Mouse (Mus musculus) E14TG2a.4 (cell line): ENCODE measurements at regions not wholly inside any gene's neighbourhood (a gene's known extent, or its start where the extent isn't known, plus 50 kb on each side); places are given as distances from the start of the nearest gene placed in this dataset.

Experiments used
- H3K27me3 ChIP-seq: 2 replicates; pipeline ENCODE4 v1.6.1; 2014; ENCODE audit warnings: low read length, control low read depth; ENCODE audit not compliant: insufficient read depth
- H3K36me3 ChIP-seq: 2 replicates; pipeline ENCODE4 v1.6.1; 2014; ENCODE audit warnings: low read length, control low read depth; ENCODE audit not compliant: insufficient read depth
- H3K4me1 ChIP-seq: replicated peaks from 2 replicates; pipeline ENCODE4 v1.6.1; 2014; ENCODE audit warnings: low read depth, low read length, control low read depth
- H3K4me3 ChIP-seq: replicated peaks from 2 replicates; pipeline ENCODE4 v1.5.1; 2014; ENCODE audit warnings: mild to moderate bottlenecking, low read length
- H3K9me3 ChIP-seq: 2 replicates; pipeline ENCODE4 v1.6.1; 2014; ENCODE audit warnings: low read length, control low read depth
- CTCF ChIP-seq: conservative IDR thresholded peaks from 2 replicates; pipeline ENCODE4 v1.5.1; 2014; ENCODE audit warnings: low read length
- NANOG ChIP-seq: IDR thresholded peaks from 2 replicates; pipeline ENCODE4 v1.6.1; 2014; ENCODE audit warnings: borderline replicate concordance, low read length, mixed read lengths
- POU5F1 ChIP-seq: IDR thresholded peaks from 2 replicates; pipeline ENCODE4 v1.6.1; 2014; ENCODE audit warnings: low read length, borderline replicate concordance

GRCm38 (mm10) chr19:49563612-49564256 lies 1114.7 kb downstream of the Sorcs1 start:
- peaks cover 8% of the 10 kb centered on the region; the same call in 1 of the 2 replicates for H3K9me3 ChIP-seq
- no peak overlapping the region for H3K4me3 ChIP-seq
- H3K27me3 ChIP-seq = no peaks in the 10 kb centered on the region
- TF ChIP-seq CTCF (no peak), NANOG (no peak), POU5F1 (no peak)
- H3K4me1 ChIP-seq = no peaks in the 10 kb centered on the region
- no peaks in the 10 kb centered on the region for H3K36me3 ChIP-seq

DNA sequence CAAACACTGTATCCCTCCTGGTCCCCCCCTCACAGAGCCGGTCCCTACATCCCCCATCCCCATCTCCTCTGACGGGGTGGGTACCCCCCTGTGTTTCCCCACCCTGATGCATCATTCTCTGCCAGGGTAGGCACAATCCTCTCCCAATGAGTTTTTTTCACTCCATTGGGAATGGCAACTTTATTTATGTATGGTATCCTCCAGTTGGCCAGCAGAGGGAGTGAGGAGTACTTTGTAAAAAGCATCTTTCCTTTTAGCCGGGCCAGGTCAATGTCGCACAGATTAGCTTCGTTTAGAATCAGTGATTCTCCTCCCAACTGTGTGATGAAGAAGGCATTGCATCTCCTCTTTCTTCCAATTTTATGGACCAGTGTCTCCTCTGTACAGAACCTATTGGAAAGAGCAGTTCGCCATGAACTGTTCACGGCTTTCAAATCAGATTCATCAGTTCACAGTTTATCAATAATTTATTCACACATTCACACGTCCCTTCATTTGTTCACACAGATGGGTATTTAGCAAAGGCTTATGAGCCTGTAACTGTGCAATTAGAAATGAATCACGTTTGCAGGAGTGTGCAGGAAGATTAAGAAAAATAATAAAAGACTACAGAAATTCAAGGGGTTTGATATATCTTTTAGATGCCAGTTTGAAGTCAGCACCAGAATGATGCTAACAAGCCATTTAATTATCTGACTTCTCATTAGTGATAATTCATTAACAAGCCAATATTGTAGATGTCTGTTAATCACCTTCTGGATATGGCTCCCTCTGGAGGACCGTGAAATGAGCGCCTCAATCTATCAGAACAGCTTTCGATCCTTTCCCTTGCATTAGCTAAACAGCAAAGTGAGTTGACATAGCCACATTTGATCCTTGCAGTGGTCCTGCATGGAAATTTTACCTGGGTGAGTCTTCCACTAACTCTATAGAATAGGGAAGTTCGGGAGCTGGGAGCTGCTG lies 1138.7 kb downstream of the Sorcs1 start:
- Histone ChIP-seq H3K27me3 (no peaks in the 10 kb centered on the region), H3K4me1 (no peaks in the 10 kb centered on the region), H3K4me3 (no peak overlapping the region), H3K36me3 (no peaks in the 10 kb centered on the region), H3K9me3 (no peaks in the 10 kb centered on the region)
- TF ChIP-seq CTCF (peak; percentile 56), NANOG (no peak)
